Mouse (Mus musculus): Measurements from ENCODE around the gene Tbx1.
A peak's percentile ranks its signal among the peaks of the same experiment; 100 is the strongest.

The Tbx1 gene

DNA sequence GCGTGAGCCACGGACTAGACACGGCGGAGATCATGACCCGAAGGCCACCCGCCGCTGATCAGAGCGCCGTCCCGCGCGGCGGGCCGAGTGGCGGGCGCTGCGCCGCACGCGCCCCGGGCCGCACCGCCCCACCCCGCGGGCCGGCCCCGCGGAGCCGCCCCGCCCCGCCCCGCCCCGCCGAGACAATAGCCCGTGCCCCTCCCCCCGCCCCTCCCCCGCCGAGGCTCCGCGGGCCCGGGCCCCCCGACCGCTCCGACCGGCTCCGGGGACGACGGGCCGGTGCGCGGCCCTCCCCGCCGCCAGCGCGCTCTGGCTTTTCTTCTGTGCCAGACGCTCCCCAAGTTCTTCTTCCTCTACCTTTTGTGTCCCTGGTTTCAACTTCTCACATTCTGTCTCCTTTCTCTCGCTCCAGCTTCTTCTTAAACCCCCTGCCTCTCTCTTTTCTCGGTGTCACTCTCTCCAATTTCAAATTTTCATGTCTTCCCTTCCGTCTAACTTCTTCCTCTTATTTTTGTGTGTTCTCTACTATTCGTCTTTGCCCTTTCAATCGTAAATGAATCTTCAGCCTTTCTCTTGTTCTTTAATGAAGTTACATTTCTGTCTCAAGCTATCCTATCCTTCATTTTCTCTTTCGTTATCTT, 3.4 kb downstream of the Tbx1 start:
- no peak for DNase-seq (ENCODE audit: low spot score)

DNA sequence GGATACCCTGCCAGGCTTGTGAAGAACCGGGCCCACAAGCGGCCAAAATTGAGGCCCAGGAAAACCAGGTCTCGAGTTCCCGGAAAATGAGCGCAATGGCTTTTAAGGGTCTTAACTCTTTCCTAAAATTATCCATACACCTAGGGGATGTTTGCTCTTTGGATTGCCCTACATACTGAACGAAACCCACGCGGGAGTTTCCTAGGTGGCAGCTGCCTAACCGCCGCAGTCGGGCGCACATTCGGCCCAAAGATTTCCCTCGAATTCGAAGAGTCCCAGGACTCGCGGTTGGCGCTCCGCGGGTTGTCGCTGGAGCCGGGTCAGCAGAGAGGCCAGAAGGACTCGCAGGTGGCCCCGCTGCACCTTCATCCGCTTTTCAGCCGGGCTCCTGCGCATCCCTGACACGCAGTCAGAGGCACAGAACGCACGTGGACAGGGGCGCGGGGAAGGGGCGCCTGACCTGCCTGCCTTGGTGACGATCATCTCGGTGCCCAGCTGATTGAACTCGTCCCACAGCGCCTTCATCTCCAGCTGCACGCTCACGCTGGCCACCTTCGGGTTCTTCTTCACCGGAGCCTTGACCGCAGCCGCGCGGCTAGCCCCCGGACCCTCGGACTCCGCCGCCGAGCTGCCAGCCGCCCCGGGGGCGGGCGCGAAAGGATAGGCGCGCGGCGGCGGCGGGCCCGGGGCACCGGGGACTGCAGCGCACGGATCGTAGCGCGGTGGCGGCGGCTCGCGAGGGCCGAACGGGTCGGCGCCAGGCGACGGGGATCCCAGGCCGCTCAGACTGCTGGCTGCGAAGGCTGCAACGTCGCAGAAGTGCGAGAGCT, 4.2 kb downstream of the Tbx1 start:
- DNase-seq (ENCODE audit: low spot score), result no peak

GRCm38 (mm10) chr16:18585676-18586075, 4.8 kb downstream of the Tbx1 start:
- DNase-seq (ENCODE audit: low spot score), result no peak

- no peak for DNase-seq (ENCODE audit: low spot score)
Observed at GRCm38 (mm10) chr16:18584901-18585510, 5.5 kb downstream of the Tbx1 start.

- no peak for DNase-seq (ENCODE audit: low spot score)
Observed at GRCm38 (mm10) chr16:18583673-18584357, 6.7 kb downstream of the Tbx1 start.

DNA sequence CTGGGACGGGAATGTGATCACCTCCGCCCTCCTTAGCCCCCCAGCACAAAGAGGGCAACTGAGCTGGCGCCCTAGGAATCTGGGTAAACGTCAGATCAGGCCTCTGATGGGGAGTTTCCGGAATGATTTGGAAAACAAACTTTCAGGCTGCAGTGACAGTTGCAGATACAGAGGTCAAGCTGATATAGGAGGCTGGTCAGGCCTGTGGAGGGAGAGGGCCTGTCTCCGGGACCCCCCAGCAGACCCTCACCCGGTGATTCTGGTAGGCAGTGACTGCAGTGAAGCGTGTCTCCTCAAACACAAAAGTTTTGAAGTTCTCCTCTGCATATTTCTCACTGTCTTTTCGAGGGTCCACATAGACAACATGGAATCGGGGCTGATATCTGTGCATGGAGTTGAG, 7.3 kb downstream of the Tbx1 start:
- DNase-seq (ENCODE audit: low spot score), result no peak

DNA sequence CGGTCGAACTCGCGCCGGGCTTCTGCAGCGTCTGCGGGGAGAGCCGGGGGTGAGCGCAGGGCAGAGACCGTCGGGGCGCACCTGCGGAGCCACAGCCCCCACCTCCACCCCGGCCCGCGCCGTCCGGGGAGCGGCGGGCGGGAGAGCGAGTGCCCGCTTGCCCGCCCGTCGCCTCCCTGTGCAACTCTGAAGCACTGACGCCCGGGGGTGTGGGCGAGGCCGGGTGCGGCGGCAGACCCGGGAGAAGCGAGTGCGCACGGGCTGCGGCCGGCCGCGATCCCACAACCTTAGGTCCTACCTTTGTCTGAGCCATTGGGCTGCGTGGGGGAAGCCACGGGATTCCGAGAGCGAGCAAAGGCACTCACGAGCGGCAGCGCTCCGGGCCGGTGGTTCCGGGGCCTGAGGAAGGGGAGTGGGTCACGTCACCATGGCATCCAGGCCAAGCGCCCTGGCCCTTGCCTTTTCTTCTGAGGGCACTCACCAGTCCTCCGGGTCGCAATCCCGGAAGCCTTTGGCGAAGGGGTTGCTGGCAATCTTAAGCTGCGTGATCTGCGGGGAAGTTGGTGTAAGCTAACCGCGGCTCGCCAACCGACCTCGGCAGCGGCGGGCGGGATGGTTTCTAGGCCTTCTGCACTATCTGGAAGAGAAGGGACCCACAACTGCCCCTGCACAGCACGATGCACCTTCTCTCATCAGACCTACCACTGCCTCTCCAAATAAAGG, 7.9 kb downstream of the Tbx1 start:
- DNase-seq (ENCODE audit: low spot score), result no peak

DNA sequence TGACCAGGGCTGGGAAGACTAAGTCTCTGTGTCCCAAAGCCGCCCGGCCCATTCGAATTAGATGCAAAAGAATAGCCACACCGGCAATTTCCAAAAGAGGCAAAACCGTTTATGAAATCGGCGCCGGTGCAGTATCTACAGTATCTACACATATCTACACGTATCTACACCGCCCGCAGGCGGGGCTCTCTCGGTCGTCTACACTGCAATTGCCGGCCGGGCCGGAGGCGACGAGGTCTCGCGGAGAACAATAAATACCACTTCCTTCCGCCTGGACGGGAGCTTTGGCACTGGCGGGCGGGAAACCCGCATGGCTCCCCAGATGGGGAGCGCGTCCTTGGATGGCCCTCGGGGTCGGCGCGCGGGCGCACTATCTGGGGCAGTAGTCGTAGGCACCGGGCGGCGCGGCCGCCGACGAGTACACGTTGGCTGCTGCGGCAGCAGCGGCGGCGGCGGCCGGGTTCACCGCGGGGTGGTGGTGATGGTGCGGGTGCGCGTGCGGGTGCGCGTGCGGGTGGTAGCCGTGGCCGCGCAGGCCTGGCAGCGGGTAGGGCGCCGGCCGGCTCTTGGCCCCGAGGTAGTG, 8.8 kb downstream of the Tbx1 start:
- DNase-seq (ENCODE audit: low spot score), result no peak

DNA sequence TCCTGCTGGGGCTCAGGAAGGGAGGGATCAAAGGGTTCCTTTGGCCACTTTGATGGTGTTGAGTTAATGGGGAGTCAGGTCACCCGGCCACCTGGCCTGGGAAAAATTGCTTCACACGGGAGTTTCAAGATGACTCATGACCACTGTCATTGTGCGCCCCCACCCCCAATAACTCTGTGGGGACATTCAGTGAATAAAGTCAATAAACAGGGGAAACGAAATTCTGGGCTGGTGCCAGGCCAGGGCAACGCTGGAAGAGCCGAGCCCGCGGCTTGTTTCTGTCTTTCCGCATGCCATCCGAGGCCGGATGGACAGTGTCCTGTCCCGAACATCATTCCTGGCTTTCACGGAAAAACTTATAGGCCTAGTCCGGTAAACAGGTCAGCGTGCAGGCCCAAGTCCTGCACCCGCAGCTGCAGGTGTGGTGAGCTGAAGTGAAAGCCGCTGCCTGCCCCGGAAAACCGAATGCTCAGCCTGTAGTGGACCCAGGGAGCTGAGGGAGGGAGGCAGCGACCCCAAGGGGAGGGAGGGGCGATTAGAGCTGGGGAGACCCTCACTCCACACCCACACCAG, 9.3 kb downstream of the Tbx1 start:
- DNase-seq (ENCODE audit: low spot score), result no peak

GRCm38 (mm10) chr16:18580389-18580788, 10.1 kb downstream of the Tbx1 start:
- peak; percentile 63 for DNase-seq (ENCODE audit: low spot score)

GRCm38 (mm10) chr16:18577599-18578160, 12.8 kb downstream of the Tbx1 start:
- no peak for DNase-seq (ENCODE audit: low spot score)

DNA sequence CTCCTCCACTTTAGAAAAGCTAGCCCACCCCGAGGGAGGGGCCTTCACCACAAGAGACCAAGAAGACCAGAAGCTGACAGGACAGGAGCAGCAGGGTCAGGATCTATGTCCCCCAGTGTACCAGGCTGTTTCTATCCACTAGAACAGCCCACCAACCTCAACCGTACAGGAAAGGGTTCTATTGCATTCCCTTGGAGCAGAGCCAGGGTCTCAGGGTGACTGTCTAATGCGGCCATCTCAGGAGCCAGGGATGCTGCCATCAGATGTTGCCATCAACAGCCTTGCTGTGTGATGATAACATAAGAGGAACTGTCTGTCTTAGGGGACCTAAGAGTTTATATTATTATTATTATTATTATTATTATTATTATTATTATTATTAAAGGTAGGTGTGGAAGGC, 13.4 kb downstream of the Tbx1 start:
- no peak for DNase-seq (ENCODE audit: low spot score)

GRCm38 (mm10) chr16:18574196-18574595, 16.3 kb downstream of the Tbx1 start:
- peak; percentile 67 for DNase-seq (ENCODE audit: low spot score)

DNA sequence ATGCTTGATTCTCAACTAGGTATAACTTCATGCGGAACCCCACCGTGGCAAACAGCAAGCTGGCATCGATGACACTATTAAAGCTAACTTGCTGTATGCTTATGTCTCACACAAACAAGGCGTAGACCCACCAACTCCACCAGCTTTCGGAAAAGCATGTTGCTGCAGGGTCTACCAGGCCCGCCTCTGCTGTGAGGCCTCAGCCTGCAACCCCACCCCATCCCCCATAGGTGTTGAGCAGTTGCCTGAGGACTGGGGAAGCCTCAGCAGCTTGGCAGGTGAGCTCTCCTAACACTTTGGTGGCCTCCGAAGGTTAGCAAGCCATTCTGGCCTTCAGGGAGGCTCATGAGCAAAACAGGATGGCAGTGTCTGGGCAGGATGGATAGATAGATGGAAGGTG, 21.9 kb downstream of the Tbx1 start:
- no peak for DNase-seq (ENCODE audit: low spot score)

DNA sequence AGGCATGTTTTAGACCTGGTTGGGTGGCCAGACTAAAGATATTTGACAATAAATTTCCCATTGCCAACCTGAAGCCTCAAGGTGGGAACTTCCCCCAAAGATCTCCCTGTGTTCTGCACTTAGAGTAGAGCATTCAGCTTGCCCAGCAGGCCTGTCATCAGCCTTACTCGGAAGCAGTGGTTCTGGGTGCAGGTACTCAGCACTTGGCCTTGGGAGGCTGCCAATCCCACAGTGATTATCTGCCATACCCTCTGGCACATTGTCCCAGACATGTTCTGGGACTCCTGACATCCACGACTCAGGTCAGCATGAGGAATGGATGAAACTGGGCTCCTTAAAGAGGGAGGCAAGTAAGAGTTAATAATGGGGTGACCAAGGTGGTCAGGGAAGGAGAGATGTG, 26.0 kb downstream of the Tbx1 start:
- DNase-seq (ENCODE audit: low spot score), result no peak

DNA sequence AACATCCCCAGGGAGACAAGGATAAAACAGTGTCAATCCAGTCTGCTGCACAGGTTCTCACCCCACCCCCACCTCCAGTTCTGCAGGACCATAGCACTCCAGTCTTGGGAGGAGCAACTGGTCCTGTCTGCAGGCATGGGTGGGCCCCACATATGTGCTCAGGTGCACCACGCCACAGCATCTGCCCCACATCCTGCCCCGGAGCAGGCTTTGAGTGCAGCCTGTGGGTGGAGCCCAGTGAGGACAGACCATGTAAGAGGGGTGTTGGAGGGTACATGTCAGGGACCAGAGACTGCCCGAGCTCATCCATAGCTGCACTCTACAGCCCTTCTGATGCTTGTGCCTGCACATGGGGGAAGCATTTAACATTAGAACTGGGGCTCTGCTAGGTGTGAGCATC, 34.0 kb downstream of the Tbx1 start:
- DNase-seq (ENCODE audit: low spot score), result no peak

- peak; percentile 70 for DNase-seq (ENCODE audit: low spot score)
Observed at GRCm38 (mm10) chr16:18555235-18555935, 35.1 kb downstream of the Tbx1 start.

DNA sequence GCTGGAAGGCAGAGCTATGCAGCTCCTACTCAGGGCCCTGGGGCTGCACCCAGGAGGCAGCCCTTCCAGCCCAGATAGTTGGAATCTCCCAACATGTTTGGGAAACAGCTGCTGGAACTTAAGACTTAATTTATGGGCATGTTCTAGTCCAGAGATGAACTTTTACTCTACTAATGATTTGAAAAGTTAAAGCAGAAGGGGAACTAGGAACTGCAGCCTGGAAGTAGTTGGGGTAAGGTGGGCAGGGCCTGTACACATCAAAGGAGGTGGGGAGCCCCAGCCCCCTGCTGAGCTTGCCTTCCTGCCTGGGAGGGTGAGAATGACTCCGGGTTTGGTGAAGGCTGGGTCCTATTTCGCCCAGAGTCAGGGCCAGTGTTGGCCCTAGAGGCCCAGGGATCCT, 35.8 kb downstream of the Tbx1 start:
- peak; percentile 22 for DNase-seq (ENCODE audit: low spot score)

DNA sequence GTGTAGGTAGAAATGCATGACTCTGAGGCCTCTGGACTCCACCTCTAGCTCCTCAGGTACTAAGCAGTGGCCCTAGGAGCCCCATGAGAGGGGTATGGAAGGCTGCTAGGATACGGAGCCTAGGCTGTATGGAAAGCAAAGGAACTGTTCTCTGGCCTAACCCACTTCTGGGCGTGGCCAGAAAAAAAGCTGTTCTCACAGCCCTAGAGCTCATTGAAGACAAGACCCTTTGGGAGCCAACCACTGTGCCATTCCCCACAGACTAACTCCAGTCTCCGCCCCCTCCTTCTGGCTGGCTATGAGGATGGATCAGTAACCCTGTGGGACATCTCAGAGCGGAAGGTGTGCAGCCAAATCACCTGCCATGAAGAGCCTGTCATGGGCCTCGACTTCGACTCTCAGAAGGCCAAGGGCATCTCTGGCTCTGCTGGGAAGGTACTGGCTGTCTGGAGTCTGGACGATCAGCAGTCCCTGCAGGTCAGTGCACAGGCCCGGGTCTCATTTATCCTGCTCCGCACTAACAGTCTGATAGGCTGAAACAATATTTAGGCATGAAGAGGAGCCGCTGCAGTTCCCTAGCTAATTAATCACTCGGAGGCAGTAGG, 38.3 kb downstream of the Tbx1 start:
- no peak for DNase-seq (ENCODE audit: low spot score)

- DNase-seq (ENCODE audit: low spot score), result no peak
Observed at GRCm38 (mm10) chr16:18551604-18552003, 38.9 kb downstream of the Tbx1 start.

Measured in adipocyte (in vitro differentiated cells).